Mouse (Mus musculus): Measurements from ENCODE around the gene Tet1. TPM values are rescaled to one million over a fixed set of nuclear protein-coding genes. Genes with fewer than 3 reads are reported as not detected.
A peak's percentile ranks its signal among the peaks of the same experiment; 100 is the strongest.
"Not testable (repeated sequence)": the region's sequence is repeated elsewhere in the genome, so short reads cannot be mapped to it uniquely, and the experiment has no call there.

The Tet1 gene
- polyA plus RNA-seq (2015; fragmentation: Nextera tagmentation; extraction: Ambion mirVana): 14.4 and 18.3 TPM in 2 replicates

- not testable (repeated sequence) for H3K36me3 ChIP-seq; H3K4me2 ChIP-seq (replicated peaks); H3K9ac ChIP-seq; H3K4me3 ChIP-seq (replicated peaks); H3K9me3 ChIP-seq; ATAC-seq; H3K4me1 ChIP-seq (replicated peaks); H3K27me3 ChIP-seq (replicated peaks); H3K27ac ChIP-seq
- WGBS: no CpG with 5 or more reads among the region's 1 CpGs
These were observed at the start of gene Tet1 for GRCm38 (mm10) chr10:62908896-62909295. Gene Tet1, minus strand, starts transcription at chr10:62908996.

- ATAC-seq: no peak
- H3K4me2 ChIP-seq (replicated peaks): no peak overlapping the region
- no peaks in the 10 kb centered on the region for H3K9me3 ChIP-seq
These were observed 39.8 kb upstream of the Tet1 start for GRCm38 (mm10) chr10:62948551-62948950.

GRCm38 (mm10) chr10:62946738-62947471, 38.1 kb upstream of the Tet1 start, which contains the start of gene Dna2:
Gene Dna2, plus strand, starts transcription at chr10:62947026.
- Histone ChIP-seq H3K36me3 (peaks cover 14% of the 10 kb centered on the region; the same call in 1 of the 2 replicates), H3K9me3 (no peaks in the 10 kb centered on the region), H3K27me3 (replicated peaks) (no peaks in the 10 kb centered on the region), H3K27ac (peak within 1 kb of the TSS; percentile 85), H3K4me1 (replicated peaks) (0 out of 2 replicates have a peak, but pooled peaks cover 3% of the 10 kb centered on the region), H3K4me2 (replicated peaks) (peak within 1 kb of the TSS; percentile 87), H3K9ac (peak within 1 kb of the TSS; percentile 80), H3K4me3 (replicated peaks) (peak within 1 kb of the TSS; percentile 62)
- WGBS: under 1% methylated on average over 68 of the region's 68 CpGs
- ATAC-seq: peak; percentile 93

More at GRCm38 (mm10) chr10:62948551-62948950, 39.8 kb upstream of the Tet1 start:
- Histone ChIP-seq H3K27me3 (replicated peaks) (no peaks in the 10 kb centered on the region), H3K9ac (no peak overlapping the region), H3K36me3 (0 out of 2 replicates have a peak, but pooled peaks cover 11% of the 10 kb centered on the region), H3K27ac (no peak overlapping the region), H3K4me3 (replicated peaks) (no peak overlapping the region), H3K4me1 (replicated peaks) (0 out of 2 replicates have a peak, but pooled peaks cover 3% of the 10 kb centered on the region)
- WGBS: 93% methylated on average over 7 of the region's 7 CpGs

GRCm38 (mm10) chr10:62944975-62945580, 36.3 kb upstream of the Tet1 start:
- Histone ChIP-seq H3K4me1 (replicated peaks) (0 out of 2 replicates have a peak, but pooled peaks cover 3% of the 10 kb centered on the region), H3K27me3 (replicated peaks) (no peaks in the 10 kb centered on the region), H3K9me3 (no peaks in the 10 kb centered on the region), H3K4me3 (replicated peaks) (no peak overlapping the region), H3K9ac (no peak overlapping the region), H3K36me3 (peaks cover 8% of the 10 kb centered on the region; the same call in 1 of the 2 replicates), H3K4me2 (replicated peaks) (no peak overlapping the region), H3K27ac (no peak overlapping the region)
- ATAC-seq: peak; percentile 26; the same call in 1 of the 2 replicates
- WGBS: 86% methylated on average over 10 of the region's 10 CpGs

- Histone ChIP-seq H3K36me3 (peaks cover 16% of the 10 kb centered on the region), H3K9ac (no peak overlapping the region), H3K4me3 (replicated peaks) (no peak overlapping the region), H3K27ac (no peak overlapping the region), H3K4me1 (replicated peaks) (no peaks in the 10 kb centered on the region), H3K4me2 (replicated peaks) (no peak overlapping the region), H3K9me3 (no peaks in the 10 kb centered on the region), H3K27me3 (replicated peaks) (no peaks in the 10 kb centered on the region)
- WGBS: 97% methylated on average over 1 of the region's 1 CpGs
- ATAC-seq: no peak
These were observed 23.6 kb upstream of the Tet1 start for GRCm38 (mm10) chr10:62932381-62932780.

- 92% methylated on average over 4 of the region's 4 CpGs for WGBS
- Histone ChIP-seq H3K36me3 (peaks cover 8% of the 10 kb centered on the region; the same call in 1 of the 2 replicates), H3K4me3 (replicated peaks) (no peak overlapping the region), H3K4me1 (replicated peaks) (0 out of 2 replicates have a peak, but pooled peaks cover 3% of the 10 kb centered on the region), H3K4me2 (replicated peaks) (no peak overlapping the region), H3K9me3 (no peaks in the 10 kb centered on the region), H3K27me3 (replicated peaks) (no peaks in the 10 kb centered on the region), H3K9ac (no peak overlapping the region), H3K27ac (no peak overlapping the region)
- no peak for ATAC-seq
These were observed 15.4 kb upstream of the Tet1 start for GRCm38 (mm10) chr10:62924096-62924635.

GRCm38 (mm10) chr10:62920766-62921156, 12.0 kb upstream of the Tet1 start:
- WGBS: under 1% methylated on average over 29 of the region's 29 CpGs
- peak; percentile 76 for ATAC-seq
- no peaks in the 10 kb centered on the region for H3K36me3 ChIP-seq

GRCm38 (mm10) chr10:62919925-62920765, 11.3 kb upstream of the Tet1 start, which contains the start of gene Slc25a16:
Gene Slc25a16, plus strand, starts transcription at chr10:62920633.
- 3% methylated on average over 50 of the region's 50 CpGs for WGBS
- Histone ChIP-seq H3K9me3 (no peaks in the 10 kb centered on the region), H3K27me3 (replicated peaks) (no peaks in the 10 kb centered on the region), H3K27ac (peak within 1 kb of the TSS; percentile 79), H3K4me1 (replicated peaks) (0 out of 2 replicates have a peak, but pooled peaks cover 3% of the 10 kb centered on the region), H3K36me3 (no peaks in the 10 kb centered on the region), H3K9ac (peak within 1 kb of the TSS; percentile 85), H3K4me3 (replicated peaks) (peak within 1 kb of the TSS; percentile 81), H3K4me2 (replicated peaks) (peak within 1 kb of the TSS; percentile 82)
- peak; percentile 98 for ATAC-seq

More at GRCm38 (mm10) chr10:62920766-62921156, 12.0 kb upstream of the Tet1 start:
- peak overlapping the region; percentile 82 for H3K4me2 ChIP-seq (replicated peaks)
- H3K9ac ChIP-seq: peak overlapping the region; percentile 85
- H3K4me3 ChIP-seq (replicated peaks): peak overlapping the region; percentile 81
- H3K4me1 ChIP-seq (replicated peaks): 0 out of 2 replicates have a peak, but pooled peaks cover 3% of the 10 kb centered on the region
- H3K27me3 ChIP-seq (replicated peaks): no peaks in the 10 kb centered on the region
- peak overlapping the region; percentile 77 for H3K27ac ChIP-seq
- no peaks in the 10 kb centered on the region for H3K9me3 ChIP-seq

- H3K36me3 ChIP-seq: no peaks in the 10 kb centered on the region
- WGBS: 81% methylated on average over 3 of the region's 3 CpGs
These were observed 10.2 kb upstream of the Tet1 start for GRCm38 (mm10) chr10:62918985-62919384.

GRCm38 (mm10) chr10:62911120-62911519, 2.3 kb upstream of the Tet1 start:
- Histone ChIP-seq H3K27ac (no peak overlapping the region), H3K4me3 (replicated peaks) (no peak overlapping the region), H3K27me3 (replicated peaks) (no peaks in the 10 kb centered on the region), H3K9me3 (no peaks in the 10 kb centered on the region), H3K4me2 (replicated peaks) (no peak overlapping the region), H3K9ac (no peak overlapping the region), H3K36me3 (no peaks in the 10 kb centered on the region), H3K4me1 (replicated peaks) (no peaks in the 10 kb centered on the region)
- 89% methylated on average over 2 of the region's 2 CpGs for WGBS
- ATAC-seq: no peak

More at GRCm38 (mm10) chr10:62918985-62919384, 10.2 kb upstream of the Tet1 start:
- no peak overlapping the region for H3K27ac ChIP-seq
- H3K4me1 ChIP-seq (replicated peaks): 0 out of 2 replicates have a peak, but pooled peaks cover 3% of the 10 kb centered on the region
- no peak overlapping the region for H3K9ac ChIP-seq
- ATAC-seq: no peak
- no peak overlapping the region for H3K4me3 ChIP-seq (replicated peaks)
- no peaks in the 10 kb centered on the region for H3K27me3 ChIP-seq (replicated peaks)
- no peak overlapping the region; the same call in 1 of the 2 replicates for H3K4me2 ChIP-seq (replicated peaks)
- no peaks in the 10 kb centered on the region for H3K9me3 ChIP-seq

- Histone ChIP-seq H3K9me3 (no peaks in the 10 kb centered on the region), H3K27me3 (replicated peaks) (no peaks in the 10 kb centered on the region), H3K4me3 (replicated peaks) (no peak overlapping the region), H3K9ac (no peak overlapping the region), H3K27ac (no peak overlapping the region), H3K36me3 (no peaks in the 10 kb centered on the region), H3K4me1 (replicated peaks) (no peaks in the 10 kb centered on the region), H3K4me2 (replicated peaks) (no peak overlapping the region)
- 89% methylated on average over 7 of the region's 7 CpGs for WGBS
- no peak for ATAC-seq
These were observed 2.5 kb downstream of the Tet1 start for GRCm38 (mm10) chr10:62906336-62906735.

Data from intestine, embryonic 15.5 days (tissue).